Mouse (Mus musculus): ENCODE measurements at regions not wholly inside any gene's neighbourhood (a gene's known extent, or its start where the extent isn't known, plus 50 kb on each side); places are given as distances from the start of the nearest gene placed in this dataset.

DNA sequence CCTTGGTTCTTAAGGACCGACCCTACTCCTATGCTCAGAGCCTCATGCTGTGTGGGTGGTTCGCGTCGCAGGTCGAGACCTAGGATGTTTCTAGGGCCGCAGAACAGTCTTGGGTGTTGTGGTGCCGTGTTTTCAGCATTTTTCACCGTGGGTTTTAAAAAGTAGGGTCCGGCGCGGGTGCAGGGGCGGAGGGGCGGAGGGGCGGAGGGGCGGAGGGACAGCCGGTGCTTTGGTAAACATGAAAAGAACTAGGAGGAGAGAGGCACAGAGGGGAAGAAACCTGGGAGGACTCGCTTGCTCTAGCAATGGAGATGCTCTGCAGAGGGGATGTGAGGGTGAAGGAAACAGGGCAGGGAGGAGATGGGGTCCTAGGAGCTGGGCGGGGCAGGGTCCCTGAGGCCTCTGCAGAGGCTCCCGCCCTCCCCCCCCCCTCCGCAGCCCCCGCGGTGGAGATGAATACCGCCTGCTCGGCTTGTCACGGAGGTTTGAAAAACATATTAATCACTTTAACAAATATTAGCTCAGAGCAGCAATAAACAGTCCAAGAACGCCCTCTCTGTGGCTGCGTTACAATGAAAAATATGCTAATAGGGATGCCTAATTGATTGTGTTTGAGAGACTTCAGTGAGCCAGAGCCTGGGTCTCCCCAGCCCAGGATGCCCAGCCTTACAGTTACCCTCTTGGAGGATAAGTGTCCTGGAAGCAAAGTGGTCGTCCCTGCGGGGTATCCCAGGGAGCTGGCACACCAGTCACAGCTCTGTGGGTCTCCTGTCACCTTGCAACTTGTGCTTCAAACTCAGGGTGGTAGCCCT lies 94.0 kb upstream of the Gm26897 start:
- no peak for TF ChIP-seq CTCF (IDR thresholded peaks at IDR 0.05)
- TF ChIP-seq EP300 (IDR thresholded peaks at IDR 0.05; ENCODE audit: insufficient read depth, low read depth, low read length) = no peak
